Mouse (Mus musculus): ENCODE results near the gene Dmrtc2.

- TF ChIP-seq CTCF (IDR thresholded peaks at IDR 0.05; ENCODE audit: borderline replicate concordance, insufficient read depth, low read length) (no peak), POLR2A (IDR thresholded peaks at IDR 0.05; ENCODE audit: low read depth, low read length) (no peak)
These were observed 19.7 kb upstream of the Dmrtc2 start for GRCm38 (mm10) chr7:24850162-24850561.

All from embryonic fibroblast, embryonic 13.5 days (primary cell).